Mouse (Mus musculus): Measurements from ENCODE around the gene Slc22a5. TPM values are rescaled to one million over a fixed set of nuclear protein-coding genes. Genes with fewer than 3 reads are reported as not detected.
"Not testable (repeated sequence)": the region's sequence is repeated elsewhere in the genome, so short reads cannot be mapped to it uniquely, and the experiment has no call there.

The Slc22a5 gene
- polyA plus RNA-seq, 1 experiment from 2014 or later = 8.8 TPM

DNA sequence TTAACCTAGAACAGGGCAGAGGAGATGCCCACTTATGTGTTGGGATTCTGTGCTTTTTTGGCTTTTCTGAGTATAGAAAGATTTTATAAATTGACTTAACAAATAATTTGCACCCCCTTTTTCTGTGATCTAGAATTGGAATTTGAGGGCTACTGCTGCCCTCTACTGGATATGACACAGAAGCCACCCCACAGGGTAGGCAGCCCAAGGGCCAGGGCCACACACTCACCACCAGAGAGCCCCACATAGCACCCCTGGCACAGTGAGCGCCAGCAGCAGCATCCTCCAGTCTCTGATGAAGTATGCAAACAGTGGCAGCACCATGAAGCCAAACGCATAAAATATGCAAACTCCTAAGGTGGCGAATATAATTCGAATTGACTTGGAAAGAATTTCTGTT is 16.8 kb downstream of the Slc22a5 start:
- Histone ChIP-seq H3K36me3 (ENCODE audit: control insufficient read depth, insufficient read depth, low read length) (peaks cover 16% of the 10 kb centered on the region), H3K4me2 (ENCODE audit: low read length) (no peak overlapping the region), H3K27me3 (ENCODE audit: control insufficient read depth, insufficient read depth, low read length) (no peaks in the 10 kb centered on the region), H3K9me3 (ENCODE audit: control insufficient read depth, low read length) (no peaks in the 10 kb centered on the region), H3K4me1 (ENCODE audit: control insufficient read depth, insufficient read depth, low read length) (no peaks in the 10 kb centered on the region), H3K27ac (replicated peaks; ENCODE audit: low read depth, low read length) (no peak overlapping the region), H3K4me3 (replicated peaks; ENCODE audit: low read depth, low read length) (no peak overlapping the region), H3K9ac (replicated peaks; ENCODE audit: low read length) (no peak overlapping the region)
- ATAC-seq (ENCODE audit: low FRiP score, low TSS enrichment) (no peak), DNase-seq (no peak)
- 84% methylated on average over 4 of the region's 4 CpGs for WGBS

DNA sequence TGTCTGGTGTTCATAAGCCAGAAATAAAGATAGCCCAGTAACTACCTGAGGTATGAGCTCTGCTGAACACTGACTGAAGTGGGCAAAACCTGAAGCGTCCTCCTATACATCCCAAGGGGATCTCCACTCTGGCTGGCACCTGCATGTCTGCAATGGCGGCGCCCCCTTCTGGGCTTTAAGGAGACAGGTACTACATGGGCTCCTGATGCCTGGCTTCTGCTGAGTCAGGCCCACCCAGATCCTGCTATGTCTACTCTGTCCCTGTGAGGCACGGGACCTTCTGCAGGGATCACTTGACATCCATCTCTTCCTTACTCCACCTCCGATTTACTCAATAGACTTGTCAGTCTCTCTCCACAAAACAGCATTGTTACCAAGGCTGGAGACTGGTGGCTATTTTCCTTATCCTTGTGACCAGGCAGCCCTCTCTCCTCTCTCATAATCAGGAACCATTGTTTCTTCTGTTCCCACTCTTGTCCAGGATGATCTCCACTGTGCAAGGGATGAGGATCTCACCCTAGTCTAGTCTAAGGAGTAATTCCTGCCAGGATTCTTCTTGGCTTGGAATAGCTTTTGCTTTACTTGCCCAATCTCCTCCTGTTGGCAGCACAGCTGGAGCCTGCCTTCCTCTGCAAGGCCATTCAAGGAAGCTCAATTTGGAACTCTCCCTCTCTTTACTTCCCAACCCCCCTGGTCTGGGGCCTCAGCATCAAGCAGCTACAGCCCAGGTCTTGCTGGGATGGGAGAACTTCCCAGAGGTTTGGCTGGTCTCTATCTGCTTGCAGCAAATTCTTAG is 17.4 kb downstream of the Slc22a5 start:
- H3K4me2 ChIP-seq (ENCODE audit: low read length); DNase-seq; H3K4me3 ChIP-seq (replicated peaks; ENCODE audit: low read depth, low read length); ATAC-seq (ENCODE audit: low FRiP score, low TSS enrichment); H3K9ac ChIP-seq (replicated peaks; ENCODE audit: low read length); H3K27ac ChIP-seq (replicated peaks; ENCODE audit: low read depth, low read length); H3K27me3 ChIP-seq (ENCODE audit: control insufficient read depth, insufficient read depth, low read length); H3K4me1 ChIP-seq (ENCODE audit: control insufficient read depth, insufficient read depth, low read length); H3K9me3 ChIP-seq (ENCODE audit: control insufficient read depth, low read length): not testable (repeated sequence)
- peaks cover 16% of the 10 kb centered on the region for H3K36me3 ChIP-seq (ENCODE audit: control insufficient read depth, insufficient read depth, low read length)
- WGBS = 60% methylated on average over 5 of the region's 5 CpGs

DNA sequence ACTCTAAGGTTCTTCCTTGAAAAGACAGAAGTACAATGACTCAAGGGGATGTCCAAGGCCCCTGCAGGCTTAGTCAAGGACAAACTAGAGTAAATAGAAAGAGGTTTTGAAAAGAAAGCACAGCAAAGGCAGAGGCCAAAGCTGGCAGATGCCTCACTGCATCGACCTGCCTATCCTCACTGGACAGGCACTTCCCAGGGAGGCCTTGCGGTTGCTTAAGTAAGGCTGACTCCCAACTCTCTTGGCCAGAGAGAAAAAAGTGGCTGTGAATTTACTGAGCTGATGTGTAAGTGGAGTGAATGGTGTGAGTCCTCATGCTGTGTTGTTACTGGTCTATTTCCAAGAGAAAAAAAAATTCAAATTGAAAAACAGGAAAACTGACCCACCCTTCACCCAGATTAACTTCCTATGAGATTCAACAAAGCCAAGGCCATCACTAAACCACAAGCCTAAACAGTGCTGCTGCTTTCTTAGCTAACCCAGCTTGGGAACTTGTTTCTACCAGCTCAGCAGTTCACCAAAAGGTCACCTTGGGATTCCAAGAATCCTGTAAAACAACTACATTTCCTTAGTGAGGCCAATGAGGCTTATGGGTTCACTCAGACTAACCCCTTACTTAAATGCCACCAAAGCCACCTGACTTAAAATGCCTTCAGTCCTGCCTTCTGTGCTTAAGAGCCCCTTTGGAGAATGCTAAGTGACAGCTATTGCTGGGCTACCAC is 19.5 kb downstream of the Slc22a5 start:
- Histone ChIP-seq H3K4me1 (ENCODE audit: control insufficient read depth, insufficient read depth, low read length) (no peaks in the 10 kb centered on the region), H3K4me2 (ENCODE audit: low read length) (no peak overlapping the region), H3K27me3 (ENCODE audit: control insufficient read depth, insufficient read depth, low read length) (no peaks in the 10 kb centered on the region), H3K27ac (replicated peaks; ENCODE audit: low read depth, low read length) (no peak overlapping the region), H3K36me3 (ENCODE audit: control insufficient read depth, insufficient read depth, low read length) (peaks cover 16% of the 10 kb centered on the region), H3K9ac (replicated peaks; ENCODE audit: low read length) (no peak overlapping the region), H3K9me3 (ENCODE audit: control insufficient read depth, low read length) (no peaks in the 10 kb centered on the region), H3K4me3 (replicated peaks; ENCODE audit: low read depth, low read length) (no peak overlapping the region)
- WGBS = 92% methylated on average over 2 of the region's 2 CpGs
- no peak for DNase-seq
- no peak for ATAC-seq (ENCODE audit: low FRiP score, low TSS enrichment)

DNA sequence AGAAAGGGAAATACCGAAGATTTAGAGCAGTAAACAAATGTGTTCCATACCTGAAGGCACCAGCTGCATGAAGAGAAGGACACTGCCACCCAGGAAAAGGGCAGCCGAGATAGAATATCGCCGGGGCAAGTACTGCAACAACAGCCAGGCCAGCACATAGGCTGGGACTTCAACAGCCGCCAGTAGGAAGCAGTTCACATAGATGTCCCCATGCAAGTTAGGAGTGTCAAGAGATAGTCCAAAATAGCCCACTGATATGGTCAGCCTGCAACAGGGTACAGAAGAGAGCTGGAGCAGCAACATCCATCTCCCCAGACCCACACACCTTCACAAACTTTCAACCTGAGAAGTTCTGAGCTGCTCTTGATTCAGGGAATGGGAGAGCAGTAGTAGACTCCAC is 22.3 kb downstream of the Slc22a5 start:
- Histone ChIP-seq H3K4me2 (ENCODE audit: low read length) (no peak overlapping the region), H3K27ac (replicated peaks; ENCODE audit: low read depth, low read length) (no peak overlapping the region), H3K4me1 (ENCODE audit: control insufficient read depth, insufficient read depth, low read length) (no peaks in the 10 kb centered on the region), H3K9ac (replicated peaks; ENCODE audit: low read length) (no peak overlapping the region), H3K36me3 (ENCODE audit: control insufficient read depth, insufficient read depth, low read length) (peaks cover 15% of the 10 kb centered on the region), H3K27me3 (ENCODE audit: control insufficient read depth, insufficient read depth, low read length) (no peaks in the 10 kb centered on the region), H3K4me3 (replicated peaks; ENCODE audit: low read depth, low read length) (no peak overlapping the region), H3K9me3 (ENCODE audit: control insufficient read depth, low read length) (no peaks in the 10 kb centered on the region)
- WGBS = 94% methylated on average over 5 of the region's 5 CpGs
- ATAC-seq (ENCODE audit: low FRiP score, low TSS enrichment) (no peak), DNase-seq (no peak)

DNA sequence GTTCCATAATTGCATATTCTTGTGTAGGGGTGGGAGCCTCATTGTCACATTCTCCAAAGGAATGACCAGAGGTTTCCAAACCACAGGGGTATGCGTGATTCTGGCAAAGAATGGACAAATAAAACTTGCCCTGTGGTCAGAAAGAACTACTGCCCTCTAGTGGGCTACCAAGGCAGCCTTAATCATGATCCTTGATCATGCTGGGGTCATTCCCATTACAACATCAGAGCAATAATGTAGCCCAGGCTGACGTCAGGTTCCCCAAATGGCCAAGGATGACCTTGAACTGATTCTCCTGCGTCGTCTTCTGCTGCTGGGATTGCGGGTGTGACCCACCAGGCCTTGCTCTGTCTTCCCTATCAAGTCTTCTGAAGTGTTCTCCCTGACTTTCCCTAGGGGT is 23.1 kb downstream of the Slc22a5 start:
- WGBS = 40% methylated on average over 5 of the region's 5 CpGs
- H3K9ac ChIP-seq (replicated peaks; ENCODE audit: low read length); H3K9me3 ChIP-seq (ENCODE audit: control insufficient read depth, low read length); H3K4me1 ChIP-seq (ENCODE audit: control insufficient read depth, insufficient read depth, low read length); H3K4me3 ChIP-seq (replicated peaks; ENCODE audit: low read depth, low read length); H3K27ac ChIP-seq (replicated peaks; ENCODE audit: low read depth, low read length); H3K4me2 ChIP-seq (ENCODE audit: low read length); H3K27me3 ChIP-seq (ENCODE audit: control insufficient read depth, insufficient read depth, low read length); DNase-seq; ATAC-seq (ENCODE audit: low FRiP score, low TSS enrichment): not testable (repeated sequence)
- peaks cover 15% of the 10 kb centered on the region for H3K36me3 ChIP-seq (ENCODE audit: control insufficient read depth, insufficient read depth, low read length)

DNA sequence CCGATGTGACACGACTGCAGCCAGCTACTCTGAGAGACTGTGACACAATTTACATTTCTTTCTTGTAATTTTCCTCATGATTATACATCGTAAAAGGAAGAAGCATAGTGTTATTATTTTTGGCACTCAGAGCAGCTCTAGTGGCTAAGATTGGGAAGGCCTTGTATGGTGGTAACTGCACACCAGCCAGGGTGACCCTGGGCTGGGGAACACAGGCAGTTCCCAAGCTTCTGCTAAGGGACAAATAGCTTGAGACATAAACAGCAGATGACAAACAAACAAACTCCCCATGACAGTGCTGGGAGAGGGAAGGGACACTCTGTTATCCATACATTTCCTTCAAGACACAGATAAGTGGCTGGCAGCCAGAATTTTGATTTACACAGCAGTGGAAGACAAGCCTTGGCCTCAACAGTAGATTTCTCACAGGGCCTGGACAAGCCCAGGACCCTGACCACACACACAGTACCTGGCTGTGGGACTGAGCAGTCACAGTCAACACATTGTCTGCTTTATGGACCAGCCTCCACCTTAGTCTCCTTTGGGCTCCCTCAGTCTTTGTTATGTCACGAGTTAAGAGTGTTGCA is 26.6 kb downstream of the Slc22a5 start:
- H3K27ac ChIP-seq (replicated peaks; ENCODE audit: low read depth, low read length); H3K27me3 ChIP-seq (ENCODE audit: control insufficient read depth, insufficient read depth, low read length); DNase-seq; H3K4me1 ChIP-seq (ENCODE audit: control insufficient read depth, insufficient read depth, low read length); H3K36me3 ChIP-seq (ENCODE audit: control insufficient read depth, insufficient read depth, low read length); H3K4me2 ChIP-seq (ENCODE audit: low read length); ATAC-seq (ENCODE audit: low FRiP score, low TSS enrichment); H3K9me3 ChIP-seq (ENCODE audit: control insufficient read depth, low read length); H3K4me3 ChIP-seq (replicated peaks; ENCODE audit: low read depth, low read length); H3K9ac ChIP-seq (replicated peaks; ENCODE audit: low read length): not testable (repeated sequence)
- 79% methylated on average over 1 of the region's 4 CpGs for WGBS

DNA sequence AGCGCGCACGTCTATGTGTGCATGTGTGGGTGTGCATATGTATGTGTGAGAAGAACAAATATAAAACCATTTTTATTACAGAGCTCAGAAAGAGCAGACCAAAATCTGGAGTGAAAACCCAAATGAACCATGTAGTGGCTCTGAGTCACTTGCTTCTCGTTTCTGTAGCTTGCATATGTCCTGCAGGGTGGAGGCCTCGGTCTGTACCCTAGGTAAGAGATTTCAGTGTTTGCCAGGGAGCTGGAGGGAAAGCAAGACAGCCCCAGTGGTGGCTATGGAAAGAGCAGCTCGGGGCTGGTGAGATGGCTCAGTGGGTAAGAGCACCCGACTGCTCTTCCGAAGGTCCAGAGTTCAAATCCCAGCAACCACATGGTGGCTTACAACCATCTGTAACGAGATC is 30.5 kb downstream of the Slc22a5 start:
- H3K36me3 ChIP-seq (ENCODE audit: control insufficient read depth, insufficient read depth, low read length); DNase-seq; H3K9me3 ChIP-seq (ENCODE audit: control insufficient read depth, low read length); ATAC-seq (ENCODE audit: low FRiP score, low TSS enrichment); H3K27me3 ChIP-seq (ENCODE audit: control insufficient read depth, insufficient read depth, low read length); H3K4me1 ChIP-seq (ENCODE audit: control insufficient read depth, insufficient read depth, low read length); H3K4me2 ChIP-seq (ENCODE audit: low read length); H3K4me3 ChIP-seq (replicated peaks; ENCODE audit: low read depth, low read length); H3K9ac ChIP-seq (replicated peaks; ENCODE audit: low read length); H3K27ac ChIP-seq (replicated peaks; ENCODE audit: low read depth, low read length): not testable (repeated sequence)
- WGBS = 82% methylated on average over 8 of the region's 9 CpGs

DNA sequence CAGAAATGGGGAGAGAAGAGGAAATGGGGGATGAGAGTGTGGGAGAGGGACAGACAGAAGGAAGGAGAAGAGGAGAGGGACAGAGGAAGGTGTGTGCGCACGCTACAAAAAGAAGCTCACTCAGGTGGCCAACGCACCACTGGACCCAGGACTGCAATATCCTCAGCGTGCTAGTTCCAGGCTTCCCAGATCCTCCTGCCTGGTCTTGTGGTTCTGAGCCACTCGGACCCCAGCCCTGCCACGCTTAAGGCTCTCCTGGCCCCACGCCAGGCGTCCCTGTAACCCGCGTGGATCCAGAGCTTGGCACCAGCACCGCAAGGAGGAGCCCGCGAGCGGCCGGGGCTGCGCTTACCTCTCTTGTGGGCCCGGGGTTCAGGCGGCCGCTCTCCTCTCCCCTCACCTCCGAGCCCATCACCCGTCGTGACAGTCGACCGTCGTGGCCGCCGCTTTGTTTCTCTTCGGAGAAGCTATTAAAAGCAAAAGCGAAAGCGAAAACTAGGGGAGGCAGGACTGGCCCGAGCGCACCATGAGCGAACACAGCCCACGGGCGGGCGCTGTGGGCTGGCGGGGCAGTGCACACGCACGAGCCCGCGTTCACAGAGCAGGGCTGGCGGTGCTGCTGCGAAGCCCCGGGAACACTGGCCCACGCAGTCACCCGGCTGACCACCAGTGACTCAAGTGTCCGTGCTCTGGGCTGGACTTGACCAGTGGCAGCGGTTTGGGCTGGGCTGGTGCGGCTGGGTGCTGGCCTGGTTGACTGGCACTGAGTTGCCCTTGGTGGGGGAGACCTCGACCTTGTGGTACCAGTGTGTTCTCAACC is 32.5 kb downstream of the Slc22a5 start, which contains the start of gene Gm12216:
TSS of gene Gm12216 (minus strand) at position 496 of the 820 bp plus-strand sequence.
- H3K9me3 ChIP-seq (ENCODE audit: control insufficient read depth, low read length); H3K27ac ChIP-seq (replicated peaks; ENCODE audit: low read depth, low read length); ATAC-seq (ENCODE audit: low FRiP score, low TSS enrichment); H3K27me3 ChIP-seq (ENCODE audit: control insufficient read depth, insufficient read depth, low read length); H3K36me3 ChIP-seq (ENCODE audit: control insufficient read depth, insufficient read depth, low read length); H3K4me1 ChIP-seq (ENCODE audit: control insufficient read depth, insufficient read depth, low read length): not testable (repeated sequence)
- Histone ChIP-seq H3K9ac (replicated peaks; ENCODE audit: low read length) (peak within 1 kb of the TSS; percentile 42; the same call in 1 of the 2 replicates), H3K4me3 (replicated peaks; ENCODE audit: low read depth, low read length) (peak within 1 kb of the TSS; percentile 35), H3K4me2 (ENCODE audit: low read length) (peak within 1 kb of the TSS; percentile 62)
- peak; percentile 46 for DNase-seq
- WGBS = 17% methylated on average over 44 of the region's 50 CpGs

All from midbrain, embryonic 14.5 days (tissue).